Mouse (Mus musculus) ovary, postnatal 14 days (tissue): ENCODE data around the gene Dhh.
"Not testable (repeated sequence)": the region's sequence is repeated elsewhere in the genome, so short reads cannot be mapped to it uniquely, and the experiment has no call there.

ENCODE experiments used
- DNase-seq: peaks from one replicate; pipeline ENCODE4 v3.0.0; 2022; ENCODE audit warnings: low spot score

Dhh gene

DNA sequence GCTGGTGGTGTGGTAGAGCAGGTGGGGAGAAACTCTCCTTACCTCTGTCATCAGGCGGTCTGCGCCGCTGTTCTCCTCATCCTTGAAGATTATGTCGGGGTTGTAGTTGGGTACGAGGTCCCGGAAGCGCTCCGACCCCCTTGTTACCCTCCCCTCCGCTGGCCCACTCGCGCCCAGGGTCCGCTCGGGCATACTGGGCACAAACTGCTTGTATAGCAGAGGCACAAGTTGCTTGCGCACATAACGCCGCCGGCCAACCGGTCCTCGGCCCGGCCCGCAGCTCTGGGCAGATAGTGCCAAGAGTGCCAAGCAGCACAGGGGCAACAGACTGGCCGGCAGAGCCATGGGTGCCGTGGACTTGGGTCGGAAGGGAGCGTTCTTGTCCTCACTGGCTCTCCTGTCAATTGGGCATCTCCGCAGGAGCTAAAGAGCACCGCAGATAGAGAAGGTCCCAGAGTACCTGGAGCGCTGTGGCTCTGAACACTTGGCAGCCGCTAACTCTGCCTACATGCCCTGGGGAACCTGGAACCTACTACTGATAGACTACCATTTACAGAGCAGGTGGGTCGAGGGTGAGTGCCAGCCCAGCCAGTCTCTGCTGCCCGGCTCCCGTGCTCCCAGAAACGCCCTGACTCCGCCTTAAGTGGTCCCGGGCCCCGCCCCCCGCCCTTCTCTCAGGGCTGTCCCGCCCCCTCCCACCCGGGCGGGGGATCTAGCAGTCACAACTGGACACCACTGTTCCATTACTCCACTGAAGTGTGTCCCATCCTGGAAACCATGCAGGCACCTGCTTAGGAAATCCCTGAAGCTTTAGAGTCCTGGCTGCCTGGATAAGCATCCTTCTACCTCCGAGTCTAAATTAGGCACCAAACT is at the start of gene Dhh:
TSS of gene Dhh (minus strand) at position 613 of the 873 bp plus-strand sequence.
- DNase-seq: no peak

DNA sequence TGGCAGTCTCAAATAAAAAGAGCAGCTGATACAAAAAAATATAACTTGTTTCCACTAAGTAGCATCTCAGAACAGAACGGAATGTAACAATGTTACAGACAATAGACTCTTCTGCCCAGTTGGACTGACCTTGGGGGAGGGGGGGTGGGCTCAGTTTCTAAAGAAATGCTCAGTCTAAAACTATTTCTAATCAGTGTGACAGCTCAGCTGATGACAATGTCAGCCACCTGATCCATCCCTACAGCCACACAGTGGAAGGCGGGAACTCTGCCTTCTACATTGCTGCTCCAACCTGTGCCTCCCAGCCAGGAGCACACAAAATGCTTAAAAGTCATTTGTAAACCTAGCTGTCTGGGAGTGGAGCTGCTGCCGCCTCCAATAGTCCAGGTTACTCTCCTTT is 49.5 kb upstream of the Dhh start:
- DNase-seq: no peak

DNA sequence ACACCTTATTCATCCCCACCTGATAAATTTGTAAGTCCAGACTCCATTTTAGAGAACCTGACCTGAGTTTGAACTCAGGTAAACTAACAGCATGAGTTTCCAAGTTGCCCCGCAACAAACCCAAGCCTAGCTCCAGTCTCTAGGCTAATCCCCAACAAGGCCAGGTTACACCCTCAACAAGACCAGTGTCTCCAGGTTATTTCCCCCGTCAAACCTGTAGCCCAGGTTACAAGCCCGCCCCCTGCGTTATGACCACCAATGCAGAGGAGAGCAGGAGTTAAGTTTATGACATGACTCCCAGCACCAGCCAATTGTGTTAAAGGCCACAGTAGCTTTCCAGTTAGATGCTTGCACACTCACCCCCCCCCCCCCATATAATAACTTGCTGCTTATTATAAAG is 44.8 kb upstream of the Dhh start:
- no peak for DNase-seq

DNA sequence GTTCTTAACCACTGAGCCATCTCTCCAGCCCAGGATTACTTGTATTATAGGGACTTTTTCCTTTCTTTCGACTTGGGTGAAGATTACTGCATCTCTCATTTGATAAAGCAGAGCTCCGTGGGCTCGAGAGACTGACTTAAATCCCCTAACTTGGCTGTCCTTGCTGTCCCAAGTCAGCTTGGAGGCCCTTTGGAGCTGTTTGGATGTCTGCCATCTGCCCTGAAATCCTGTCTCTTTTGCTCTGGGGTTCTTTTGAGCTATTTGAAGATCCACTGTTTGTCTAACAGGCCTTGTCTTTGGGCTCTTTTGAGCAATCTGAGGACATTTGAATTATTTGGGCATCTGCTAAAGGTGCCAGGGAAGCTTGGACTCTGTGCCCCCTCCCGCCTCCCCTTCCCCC is 43.7 kb upstream of the Dhh start:
- DNase-seq: no peak

DNA sequence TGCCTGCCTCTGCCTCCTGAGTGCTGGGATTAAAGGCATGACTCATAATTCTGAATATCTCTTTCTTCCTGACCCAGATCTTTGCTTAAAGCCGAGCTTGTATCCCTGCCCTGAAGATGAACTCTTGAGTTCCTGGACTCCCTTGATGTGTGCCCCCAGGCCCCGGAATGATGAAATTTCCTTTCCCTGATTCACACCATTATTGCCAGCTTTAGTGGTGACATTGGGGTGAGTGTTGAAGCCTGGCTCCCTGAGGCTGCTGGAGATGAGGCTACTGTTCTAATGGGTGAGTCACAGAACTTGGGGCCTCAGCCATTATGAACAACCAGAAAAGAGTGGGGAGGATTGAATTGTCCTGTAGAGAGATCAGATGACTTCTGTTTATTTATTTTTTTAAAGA is 43.2 kb upstream of the Dhh start:
- no peak for DNase-seq

DNA sequence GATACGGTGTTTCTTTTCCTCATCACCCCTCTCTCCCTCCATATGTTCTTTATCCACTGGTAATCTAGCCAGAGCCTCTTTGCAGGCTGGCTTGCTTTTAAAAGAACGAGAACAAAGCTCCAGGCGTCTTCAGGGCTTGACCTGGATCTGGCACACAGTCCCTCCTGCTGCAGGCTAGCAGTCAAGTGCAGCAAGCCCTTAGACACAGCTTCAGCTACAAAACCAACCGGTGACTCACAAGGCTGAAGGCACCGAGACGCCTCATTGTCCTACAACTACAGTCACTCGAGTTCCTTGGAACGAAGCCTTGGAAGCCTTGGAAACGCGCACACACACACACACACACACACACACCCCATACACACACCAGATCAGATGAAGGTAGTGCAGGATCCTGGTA is 42.5 kb upstream of the Dhh start:
- DNase-seq: no peak

DNA sequence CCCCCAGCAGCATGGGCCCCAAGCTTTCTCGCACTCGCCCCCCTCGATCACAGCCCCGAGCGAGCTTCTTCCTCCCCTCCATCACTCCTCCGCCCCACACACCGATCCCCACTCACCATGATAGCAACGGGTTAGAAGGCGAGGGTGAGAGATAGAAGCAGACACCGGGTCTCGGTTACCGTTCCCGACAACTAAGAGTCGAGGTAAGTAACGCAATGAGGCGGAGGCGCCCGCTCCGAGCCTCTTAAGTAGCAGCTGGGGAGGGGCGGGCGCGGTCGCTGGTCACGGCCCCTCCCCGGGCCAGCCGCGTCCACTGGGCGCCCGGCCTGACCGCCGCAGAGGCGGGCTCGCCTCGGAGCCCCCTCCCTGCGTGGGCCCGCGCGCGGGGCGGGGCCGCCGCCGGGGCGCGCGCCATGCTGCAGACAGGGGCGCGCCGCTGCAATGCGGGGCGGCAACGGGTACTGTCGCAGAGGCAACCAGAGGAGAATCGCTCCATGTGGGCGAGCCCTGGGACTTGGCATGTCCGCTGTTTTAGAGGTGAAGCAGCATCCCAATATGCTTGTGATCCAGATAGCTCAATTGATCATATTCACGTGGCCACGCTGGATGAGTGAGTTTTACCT is 36.0 kb upstream of the Dhh start, which contains the start of gene Tuba1b:
TSS of gene Tuba1b (minus strand) at position 349 of the 623 bp plus-strand sequence.
- DNase-seq: peak; percentile 88

DNA sequence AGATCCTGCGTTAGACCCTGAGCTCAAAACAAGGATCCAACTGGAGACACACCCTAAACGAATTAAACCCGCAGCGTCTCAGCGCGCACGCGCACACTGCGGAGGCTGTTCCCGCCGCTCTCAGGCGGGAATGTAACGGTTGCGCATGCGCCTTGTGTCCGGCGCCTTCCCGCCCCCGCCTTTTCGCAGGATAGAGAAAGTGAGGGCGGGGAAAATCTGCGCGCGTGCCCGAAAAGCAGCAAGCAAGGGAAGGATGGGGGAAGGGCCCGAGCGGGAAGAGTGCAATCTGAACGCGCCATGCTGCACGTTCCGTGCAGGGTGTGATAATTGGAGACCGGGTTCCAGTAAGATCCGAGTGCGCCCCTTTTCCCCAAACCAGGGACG is 35.5 kb upstream of the Dhh start:
- peak; percentile 91 for DNase-seq

DNA sequence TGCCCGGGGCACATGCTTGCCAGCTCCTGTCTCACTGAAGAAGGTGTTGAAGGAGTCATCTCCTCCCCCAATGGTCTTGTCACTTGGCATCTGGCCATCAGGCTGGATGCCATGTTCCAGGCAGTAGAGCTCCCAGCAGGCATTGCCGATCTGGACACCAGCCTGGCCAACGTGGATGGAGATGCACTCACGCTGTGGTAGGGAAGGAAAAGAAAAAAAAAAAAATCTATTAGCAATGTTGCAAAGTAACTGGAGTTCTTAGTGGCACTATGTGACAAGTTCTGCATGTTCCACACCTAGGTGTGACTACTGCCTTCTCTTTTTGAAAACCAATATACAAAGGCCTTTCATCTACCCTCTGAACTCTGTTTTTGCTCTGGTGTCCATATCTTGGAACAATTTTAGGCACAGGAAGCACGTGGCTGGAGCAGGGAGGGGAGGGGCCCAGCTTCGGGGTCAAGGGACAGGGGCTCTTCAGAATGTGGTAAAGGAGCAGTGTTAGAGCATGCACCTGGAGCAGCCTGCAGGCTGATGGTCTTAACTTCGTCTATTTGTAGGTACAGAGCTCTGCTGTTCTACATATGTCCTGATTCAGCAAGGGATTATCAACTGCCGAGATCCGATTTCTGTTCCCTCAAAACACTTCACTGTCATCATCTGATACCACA is 34.8 kb upstream of the Dhh start:
- not testable (repeated sequence) for DNase-seq

DNA sequence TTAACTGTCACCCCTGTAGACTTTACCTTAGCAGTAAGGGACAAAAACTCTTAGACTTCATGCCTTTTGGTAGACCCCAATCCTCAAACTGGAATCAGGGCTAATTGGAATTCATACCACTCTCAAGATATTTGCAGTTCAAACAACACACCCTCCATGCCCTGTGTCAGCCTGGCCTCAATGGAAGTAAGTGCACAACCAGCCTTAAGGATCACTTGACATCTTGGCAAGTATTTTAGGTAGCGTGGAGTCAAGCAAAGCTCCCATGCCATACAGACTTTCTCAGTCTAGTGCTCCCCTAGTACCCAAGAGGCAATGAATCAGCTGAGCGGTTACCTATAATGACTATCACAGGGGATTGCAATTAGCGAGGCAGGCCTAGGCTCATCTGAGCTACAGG is 32.7 kb upstream of the Dhh start:
- DNase-seq: no peak

DNA sequence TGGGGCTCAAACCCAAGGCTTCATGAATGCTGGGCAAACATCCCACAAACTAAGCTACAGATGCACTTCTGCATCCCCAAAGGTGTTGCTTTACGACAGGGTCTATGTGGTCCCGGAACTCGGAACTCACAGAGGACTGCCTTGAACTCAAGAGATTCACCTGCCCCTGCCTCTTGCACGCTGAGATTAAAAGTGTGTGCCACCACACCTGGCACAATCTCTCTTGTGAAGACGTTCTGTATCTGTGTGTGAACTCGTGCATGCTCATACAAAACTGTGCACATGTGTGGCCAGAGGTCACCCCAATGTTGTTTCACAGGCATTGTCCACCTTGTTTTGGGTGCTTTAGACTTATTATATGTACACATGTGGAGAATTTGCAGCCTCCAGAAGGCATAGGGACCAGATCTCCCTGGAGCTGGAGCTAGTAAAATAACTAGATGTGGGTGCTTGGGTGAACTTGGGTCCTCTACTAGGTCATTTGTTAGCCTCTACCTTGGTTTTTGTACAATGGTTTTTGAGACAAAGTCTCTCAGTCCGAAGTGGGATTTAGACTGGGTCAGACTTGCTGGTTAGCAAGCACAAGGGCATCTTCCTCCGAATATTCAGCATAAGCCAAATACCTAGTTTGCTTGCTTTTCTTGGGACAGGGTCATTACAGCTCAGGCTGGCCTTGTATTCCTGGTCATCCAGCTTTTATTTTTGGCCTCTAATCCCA is 31.8 kb upstream of the Dhh start:
- no peak for DNase-seq

DNA sequence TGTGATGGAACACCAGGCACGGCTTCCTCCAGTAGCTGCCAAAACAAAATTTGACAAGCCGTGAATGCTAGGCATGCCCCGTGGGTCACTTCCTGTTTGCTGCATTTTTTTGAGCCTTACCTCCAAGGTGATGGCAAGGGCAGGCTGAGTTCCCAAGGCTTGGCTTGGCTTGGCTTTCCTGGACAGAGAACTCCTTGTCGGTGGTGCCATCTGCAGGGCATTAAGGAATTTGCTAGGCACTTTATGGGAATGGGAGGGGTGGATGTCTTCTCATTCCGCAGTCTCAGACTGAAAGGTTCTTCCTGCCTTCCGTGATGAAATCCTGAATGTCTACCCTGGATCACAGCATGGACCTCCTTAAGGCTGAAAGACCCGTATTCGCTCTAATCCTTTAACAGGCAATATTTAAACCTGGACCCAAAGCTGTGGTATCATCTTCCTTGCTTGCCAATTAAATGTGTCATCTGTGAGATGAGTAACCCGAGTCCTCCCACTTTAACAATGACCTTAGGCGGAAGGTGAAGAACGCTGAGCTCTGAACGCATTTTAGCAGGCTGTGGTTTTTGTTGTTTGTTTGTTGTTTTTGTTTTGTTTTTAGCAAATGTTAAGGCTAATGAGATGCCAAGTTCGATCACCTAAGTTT is 30.4 kb upstream of the Dhh start:
- DNase-seq: peak; percentile 53

DNA sequence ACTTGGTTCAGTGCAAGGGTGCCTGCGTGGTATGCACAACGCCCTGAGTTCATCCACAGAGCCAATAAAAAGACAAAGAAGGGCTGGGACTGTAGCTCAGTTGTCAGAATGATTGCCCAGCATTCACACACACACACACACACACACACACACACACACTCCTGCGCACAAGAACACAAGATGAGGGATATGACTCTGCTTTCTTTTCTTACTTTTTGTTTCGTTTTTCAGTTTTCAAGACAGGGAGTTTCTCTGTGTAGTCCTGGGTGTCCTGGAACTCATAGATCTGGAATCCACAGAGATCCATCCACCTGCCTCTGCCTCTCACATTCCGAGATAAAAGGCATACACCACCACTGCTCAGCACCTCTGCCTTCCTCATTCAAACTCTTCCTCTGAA is 29.2 kb upstream of the Dhh start:
- no peak for DNase-seq

DNA sequence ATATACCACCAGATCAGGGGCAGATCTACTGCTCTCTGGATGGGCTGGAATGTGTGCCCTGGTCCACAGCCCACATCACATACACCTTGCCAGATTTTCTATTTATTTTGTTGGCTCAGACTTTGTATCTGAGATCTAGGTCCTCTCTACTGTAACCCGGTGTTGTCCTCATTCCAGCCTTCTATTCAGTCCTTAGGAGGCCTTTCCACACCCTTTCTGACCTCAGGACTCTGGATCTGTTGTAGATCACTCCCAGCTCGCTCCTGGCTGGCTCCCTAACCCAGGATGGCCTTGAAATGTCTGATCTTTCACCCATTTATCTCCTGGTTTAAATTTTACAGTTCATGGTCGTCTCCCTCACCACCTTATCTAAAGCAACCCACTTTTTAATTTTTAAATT is 26.3 kb upstream of the Dhh start:
- DNase-seq: no peak

DNA sequence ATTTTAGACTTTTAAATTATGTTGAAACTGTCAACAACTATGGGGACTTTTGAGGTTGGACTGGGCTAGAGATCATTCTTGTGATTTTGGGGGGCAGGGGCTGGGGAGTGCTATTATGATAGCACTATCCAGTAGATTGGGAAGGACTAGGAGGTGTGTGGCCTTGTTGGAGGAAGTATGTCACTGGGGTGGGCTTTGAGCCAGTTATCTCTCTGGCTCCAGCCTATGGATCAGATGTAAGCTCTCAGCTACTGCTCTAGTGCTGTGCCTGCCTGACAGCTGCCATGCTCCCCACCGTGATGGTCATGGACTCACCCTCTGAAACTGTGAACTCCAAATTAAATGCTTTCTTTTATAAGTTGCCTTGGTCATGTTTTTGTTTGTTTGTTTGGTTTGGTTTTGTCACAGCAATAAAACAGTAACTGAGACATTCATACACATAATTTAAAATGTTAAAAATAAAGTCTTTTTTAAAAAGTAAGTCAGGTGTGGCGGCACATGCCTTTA is 24.7 kb upstream of the Dhh start:
- no peak for DNase-seq

DNA sequence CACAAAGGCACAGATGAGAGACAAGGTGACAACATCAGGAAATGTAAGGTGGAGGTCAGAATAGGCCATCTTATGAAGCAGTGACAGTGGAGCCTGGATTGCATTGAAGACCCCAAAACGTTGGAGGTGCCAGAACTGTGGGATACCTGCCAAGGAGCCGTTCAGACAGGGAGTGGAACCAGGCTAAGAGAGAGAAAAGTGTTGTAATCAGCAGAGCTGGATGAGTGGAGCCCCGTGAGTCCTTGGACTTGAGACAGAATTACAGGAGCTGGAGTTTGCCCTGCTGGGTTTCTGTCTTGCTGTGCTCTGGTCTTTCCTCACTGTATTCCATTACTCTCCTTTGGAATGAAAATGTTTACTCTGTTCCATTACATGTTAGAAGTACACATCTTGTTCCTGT is 24.2 kb upstream of the Dhh start:
- no peak for DNase-seq

DNA sequence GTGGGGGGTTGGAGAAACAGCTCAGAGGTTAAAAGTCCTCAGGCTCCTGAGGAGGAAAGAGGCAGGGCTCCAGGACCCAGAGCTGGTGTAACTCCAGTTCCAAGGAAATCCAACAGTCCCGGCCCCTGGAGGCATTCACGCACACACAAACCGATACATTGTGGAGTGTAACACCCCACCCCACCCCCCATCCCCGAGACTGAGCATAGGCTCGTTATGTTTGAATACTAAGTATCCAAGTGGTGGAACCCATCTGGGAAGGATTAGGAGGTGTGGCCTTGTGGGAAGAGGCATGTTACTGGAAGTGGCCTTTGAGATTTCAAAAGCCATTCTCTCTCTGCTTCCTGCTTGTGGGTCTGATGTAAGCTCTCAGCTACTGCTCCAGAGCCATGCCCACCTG is 23.2 kb upstream of the Dhh start:
- no peak for DNase-seq

DNA sequence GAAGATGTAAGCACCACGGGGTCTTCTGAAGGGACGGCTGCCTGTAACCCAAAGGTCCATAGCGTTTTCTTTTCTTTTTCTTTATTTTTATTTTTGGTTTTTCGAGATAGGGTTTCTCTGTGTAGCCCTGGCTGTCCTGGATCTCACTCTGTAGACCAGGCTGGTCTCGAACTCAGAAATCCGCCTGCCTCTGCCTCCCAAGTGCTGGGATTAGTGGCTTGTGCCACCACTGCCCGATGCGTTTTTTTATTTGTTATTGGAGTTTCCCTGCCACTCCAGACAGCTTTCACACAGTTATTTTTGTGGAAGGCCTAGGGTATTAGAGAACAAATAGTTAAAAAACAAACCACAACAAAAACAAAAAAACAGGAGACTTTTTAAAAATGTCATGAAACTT is 20.2 kb upstream of the Dhh start:
- DNase-seq: not testable (repeated sequence)

DNA sequence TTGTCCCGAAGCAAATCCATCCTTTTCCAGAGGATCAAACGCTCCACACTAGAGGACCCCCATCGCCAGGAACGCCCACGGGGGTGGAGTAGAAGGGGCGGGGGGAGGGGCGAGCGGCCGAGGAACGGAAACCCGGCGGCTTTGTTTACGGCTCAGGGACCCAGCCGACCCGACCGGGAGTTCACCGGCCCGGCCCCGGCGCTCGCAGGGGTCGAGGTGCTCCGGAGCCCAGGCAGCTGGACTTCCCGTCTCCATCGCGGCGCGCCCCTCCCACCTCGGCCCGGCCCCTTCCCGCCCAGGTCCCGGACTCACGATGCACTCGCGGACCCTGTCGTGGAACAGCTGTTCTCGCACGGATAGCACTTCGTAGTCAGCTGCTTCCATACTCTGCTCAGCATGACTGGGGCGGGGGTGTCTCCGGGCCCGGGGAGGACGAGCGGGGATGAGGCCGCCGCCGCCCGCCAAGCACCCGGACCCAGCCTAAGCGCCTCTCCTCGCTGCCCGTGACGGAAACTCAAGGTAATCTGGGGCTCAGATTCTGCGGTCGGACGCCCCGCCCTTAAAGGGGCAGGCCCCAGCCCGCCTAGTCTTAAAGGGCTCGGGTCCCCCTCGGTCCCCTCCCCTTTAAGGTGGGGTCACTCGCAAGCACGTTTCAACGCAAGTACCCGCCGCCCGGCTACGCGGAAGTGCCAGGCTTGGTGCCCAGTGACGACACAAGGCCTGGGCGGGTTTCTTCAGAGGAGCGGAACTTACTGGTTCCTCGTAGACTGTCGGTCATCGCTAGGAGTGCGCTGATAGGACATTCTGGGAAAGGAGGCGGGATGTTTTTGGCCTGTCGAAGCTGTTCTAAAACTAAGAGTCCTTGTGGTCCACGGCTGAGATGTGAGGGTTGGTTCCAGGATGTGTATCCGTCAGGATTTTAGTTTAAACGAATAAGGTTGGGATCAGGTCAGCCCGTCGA is 19.5 kb upstream of the Dhh start, which contains the start of gene Lmbr1l:
TSS of gene Lmbr1l (minus strand) at position 694 of the 961 bp plus-strand sequence.
- peak; percentile 98 for DNase-seq

DNA sequence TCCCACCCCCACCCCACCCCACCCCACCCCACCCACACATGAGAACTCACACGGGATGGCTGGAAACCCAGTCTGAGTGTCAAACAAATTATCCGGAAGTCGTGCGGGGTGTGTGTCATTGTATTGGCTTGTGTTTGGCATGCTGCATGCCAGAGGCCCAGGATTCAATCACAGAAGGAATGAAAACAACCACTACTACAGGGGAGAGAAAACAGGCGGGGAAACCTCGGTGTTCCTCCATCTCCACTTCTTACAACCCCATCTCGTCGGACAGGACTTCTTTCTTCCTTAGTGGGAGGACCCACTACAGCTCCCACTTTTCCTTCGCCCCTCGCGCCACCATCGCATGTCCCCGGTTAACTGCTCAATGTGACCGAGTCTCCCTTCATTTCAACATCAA is 18.8 kb upstream of the Dhh start:
- no peak for DNase-seq
